ENCODE assay signal across 19 mouse cellular contexts in the genomic region with DNA sequence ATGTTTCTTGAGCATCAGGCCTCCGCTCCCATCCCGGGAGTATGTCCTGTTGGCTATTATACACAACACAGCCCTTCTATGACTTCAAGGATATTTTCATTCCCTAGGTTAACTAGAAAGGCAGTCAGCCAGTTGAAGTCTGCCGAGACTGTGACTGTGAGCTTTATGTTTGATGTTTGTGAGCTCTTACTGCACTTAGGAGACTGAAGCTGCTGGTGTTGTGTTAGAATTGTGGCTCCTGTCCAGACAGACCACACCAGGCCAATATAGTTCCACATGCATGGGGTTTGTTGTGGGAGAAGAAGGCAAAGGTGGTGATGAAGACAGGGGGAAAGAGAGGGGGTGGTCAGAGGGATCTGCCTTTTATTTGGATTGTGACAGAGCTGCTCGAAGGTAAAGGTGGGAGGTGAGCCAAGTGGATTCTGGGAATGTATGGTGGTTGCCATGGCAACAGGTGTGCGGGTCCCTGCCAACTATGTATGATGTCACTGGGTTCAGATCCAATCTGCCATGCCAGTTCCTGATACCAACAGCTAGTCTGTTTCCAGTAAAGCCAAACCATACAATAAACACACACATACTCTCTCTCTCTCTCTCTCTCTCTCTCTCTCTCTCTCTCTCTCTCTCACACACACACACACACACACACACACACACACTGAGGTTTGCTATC.
DNase-seq lines count a peak whose midpoint lies in the region; TF ChIP-seq lines count a peak whose summit lies in the region.
"Had no signal": no experiment of that assay in that cellular context is flagged by ENCODE, and none has a peak within 500 bp of the region (broad histone marks: within the 10 kb centered on the region; RNA-seq: fewer than 3 reads in every experiment).

No protein-coding gene starts in this region.

- TF ChIP-seq CTCF in testis, adult 2 months (IDR thresholded peaks at IDR 0.05; ENCODE audit: control insufficient read depth, insufficient read depth, insufficient replicate concordance, low read depth, low read length): no peak

- peak; percentile 21 to 52 for DNase-seq in left cerebral cortex, postnatal 25 days (ENCODE audit: low spot score in 2 of 2)
- DNase-seq in left cerebral cortex, adult 11 months (ENCODE audit: low spot score): no peak
- DNase-seq in testis, postnatal 10 days (ENCODE audit: low spot score): no peak
- DNase-seq in cerebellum, postnatal 10 days: peak; percentile 49 to 54
- no peak for DNase-seq in adrenal gland, postnatal 14 days
- no peak for DNase-seq in gastrocnemius, postnatal 25 days
- DNase-seq in kidney, adult 11 months: no peak
- DNase-seq: adrenal gland, postnatal 36 days; gastrocnemius, postnatal 14 days; kidney, adult 2 months; kidney, postnatal 4 days; layer of hippocampus, postnatal 36 days; thymus, postnatal 25 days had no signal

- peak overlapping the region; percentile 13; the same call in 1 of the 2 replicates for H3K4me3 ChIP-seq in testis, adult 2 months (ENCODE audit: control insufficient read depth, low read depth, low read length)
- H3K4me3 ChIP-seq: embryonic facial prominence, embryonic 13.5 days; hindbrain, embryonic 13.5 days; liver, embryonic 15.5 days; midbrain, embryonic 13.5 days; neural tube, embryonic 13.5 days had no signal

- no peak overlapping the region for H3K27ac ChIP-seq in testis, adult 2 months (ENCODE audit: control insufficient read depth, insufficient read depth, low read depth, low read length)
- H3K27ac ChIP-seq: embryonic facial prominence, embryonic 13.5 days; hindbrain, embryonic 13.5 days; liver, embryonic 15.5 days; midbrain, embryonic 13.5 days; neural tube, embryonic 13.5 days had no signal

- no peaks in the 10 kb centered on the region for H3K36me3 ChIP-seq in testis, adult 2 months (ENCODE audit: control insufficient read depth, insufficient read depth, low read length)
- H3K36me3 ChIP-seq: embryonic facial prominence, embryonic 13.5 days; hindbrain, embryonic 13.5 days; liver, embryonic 15.5 days; midbrain, embryonic 13.5 days; neural tube, embryonic 13.5 days had no signal

- intact Hi-C loops in left cerebral cortex, postnatal 25 days (cut with DNase I): no loop called here

- TF ChIP-seq POLR2A in testis, adult 2 months (IDR thresholded peaks at IDR 0.05; ENCODE audit: control insufficient read depth, low read depth, low read length): no peak

- peaks cover 4% of the 10 kb centered on the region; the same call in 1 of the 2 replicates for H3K4me1 ChIP-seq in testis, adult 2 months (ENCODE audit: control insufficient read depth, insufficient read depth, low read length)
- H3K4me1 ChIP-seq: embryonic facial prominence, embryonic 13.5 days; hindbrain, embryonic 13.5 days; liver, embryonic 15.5 days; neural tube, embryonic 13.5 days had no signal

- no peaks in the 10 kb centered on the region for H3K27me3 ChIP-seq in testis, adult 2 months (ENCODE audit: control insufficient read depth, insufficient read depth, low read length)
- H3K27me3 ChIP-seq: embryonic facial prominence, embryonic 13.5 days; hindbrain, embryonic 13.5 days; liver, embryonic 15.5 days; midbrain, embryonic 13.5 days; neural tube, embryonic 13.5 days had no signal

Comparison
In these comparisons a context has a peak if more than half of its experiments do, and no peak if none do; other contexts are left out.
1. DNase-seq: peak in left cerebral cortex, postnatal 25 days (2 of 2) and cerebellum, postnatal 10 days (2 of 2); none in left cerebral cortex, adult 11 months (single experiment), testis, postnatal 10 days (single experiment), adrenal gland, postnatal 14 days (single experiment), gastrocnemius, postnatal 25 days (single experiment) and kidney, adult 11 months (single experiment).